Mouse (Mus musculus) cortical plate, adult 2 months (tissue): ENCODE measurements around the gene Rasl10b.

Experiments
- CTCF ChIP-seq: fragments of 200-500 bp; IDR thresholded peaks from 2 replicates; pipeline ENCODE4 v1.5.1; 2011; ENCODE audit warnings: mild to moderate bottlenecking, control low read depth, low read length; ENCODE audit not compliant: insufficient read depth; ENCODE audit errors: extremely low read depth
- POLR2A ChIP-seq: fragments of 200-500 bp; IDR thresholded peaks from 2 replicates; pipeline ENCODE4 v1.6.1; 2011; ENCODE audit warnings: mild to moderate bottlenecking, low read length, control low read depth; ENCODE audit not compliant: insufficient read depth; ENCODE audit errors: extremely low read depth

DNA sequence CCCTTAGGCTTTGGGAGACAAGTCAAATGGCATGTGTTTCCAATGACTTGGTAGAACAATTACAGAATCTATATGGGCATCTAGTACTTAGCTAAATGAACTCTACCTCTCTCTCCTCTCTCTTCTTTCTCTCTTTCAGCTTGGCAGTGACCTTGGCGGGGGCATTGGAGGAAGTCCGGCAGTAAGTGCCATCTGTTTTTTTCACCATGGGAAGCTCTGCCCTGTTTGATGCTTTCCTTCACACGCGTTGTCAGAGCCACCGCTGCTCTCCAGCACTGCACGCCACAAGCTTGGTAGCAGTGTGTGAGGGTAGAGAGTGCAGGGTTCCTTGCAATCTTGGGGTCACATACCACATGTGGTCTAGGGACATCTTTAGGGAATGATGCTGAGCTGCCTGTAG, 44.3 kb upstream of the Rasl10b start:
- no peak for TF ChIP-seq POLR2A
- TF ChIP-seq CTCF, result no peak
